Mouse (Mus musculus): ENCODE data around the gene Mfsd6l. TPM values are rescaled to one million over a fixed set of nuclear protein-coding genes. Genes with fewer than 3 reads are reported as not detected.

The Mfsd6l gene
- polyA plus RNA-seq, 1 experiment from 2014 or later: 0.92 TPM

DNA sequence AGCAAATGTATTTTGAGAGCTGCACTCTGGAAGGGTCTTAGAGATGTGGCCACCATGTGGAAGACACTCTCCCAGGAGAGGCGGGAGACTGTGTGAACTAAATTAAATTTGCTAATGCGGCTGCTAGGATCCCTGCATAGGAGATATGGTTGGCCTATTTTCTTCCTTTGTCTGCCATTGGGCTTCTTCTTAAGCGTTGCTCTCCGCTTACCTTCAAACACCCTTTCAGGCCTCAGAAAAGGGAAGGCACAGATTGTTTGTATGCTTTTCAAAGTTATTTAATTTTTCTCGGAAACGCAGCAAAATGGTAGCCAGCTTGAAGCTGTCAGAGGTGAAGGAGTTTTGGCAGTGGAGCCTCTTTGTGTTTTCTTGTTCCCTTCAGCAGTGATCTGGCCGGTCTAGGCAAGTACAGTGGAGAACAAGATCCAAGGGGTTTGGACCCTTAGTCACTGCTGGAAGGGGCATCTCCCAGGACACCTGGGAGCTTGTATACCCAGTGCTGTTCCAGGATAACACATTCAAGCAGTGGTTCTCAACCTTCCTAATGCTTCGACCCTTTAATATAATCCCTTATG lies 28.0 kb downstream of the Mfsd6l start:
- peaks cover 15% of the 10 kb centered on the region for H3K4me1 ChIP-seq (ENCODE audit: control insufficient read depth, insufficient read depth, low read length)
- H3K9ac ChIP-seq (ENCODE audit: low read depth, low read length): no peak overlapping the region
- no peak overlapping the region for H3K4me2 ChIP-seq (ENCODE audit: low read depth, low read length)
- no peaks in the 10 kb centered on the region for H3K27me3 ChIP-seq (replicated peaks; ENCODE audit: control insufficient read depth, insufficient read depth, low read length)
- DNase-seq (ENCODE audit: low spot score) (no peak), ATAC-seq (ENCODE audit: low read depth) (no peak)
- H3K36me3 ChIP-seq (ENCODE audit: control insufficient read depth, insufficient read depth, low read length): no peaks in the 10 kb centered on the region
- no peaks in the 10 kb centered on the region for H3K9me3 ChIP-seq (ENCODE audit: control insufficient read depth, low read length)
- WGBS: 67% methylated on average over 8 of the region's 8 CpGs
- no peak overlapping the region for H3K4me3 ChIP-seq (ENCODE audit: low read depth, low read length)
- no peak overlapping the region for H3K27ac ChIP-seq (replicated peaks; ENCODE audit: low read depth, low read length)

DNA sequence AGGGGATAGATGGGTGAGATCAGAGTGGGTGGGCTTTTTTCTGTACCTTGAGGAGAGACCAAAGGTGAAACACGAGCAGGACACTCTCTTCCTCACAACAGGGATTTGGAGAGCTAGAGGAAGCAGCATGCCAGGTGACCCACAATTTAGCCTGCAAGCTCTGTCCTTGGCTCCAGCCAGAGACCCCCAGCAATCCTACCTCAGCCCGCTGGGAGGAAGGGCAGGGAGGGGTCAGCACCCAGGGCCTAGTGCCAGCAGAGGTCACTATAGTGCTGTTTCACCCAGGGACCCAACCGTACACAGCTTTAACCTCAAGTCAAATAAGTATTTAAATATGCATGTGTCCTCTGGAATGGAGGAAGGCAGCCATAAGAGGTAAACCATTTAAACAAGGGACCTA lies 29.9 kb downstream of the Mfsd6l start:
- Histone ChIP-seq H3K27ac (replicated peaks; ENCODE audit: low read depth, low read length) (no peak overlapping the region), H3K9me3 (ENCODE audit: control insufficient read depth, low read length) (no peaks in the 10 kb centered on the region), H3K4me1 (ENCODE audit: control insufficient read depth, insufficient read depth, low read length) (peaks cover 5% of the 10 kb centered on the region; the same call in 1 of the 2 replicates), H3K9ac (ENCODE audit: low read depth, low read length) (no peak overlapping the region), H3K4me3 (ENCODE audit: low read depth, low read length) (no peak overlapping the region), H3K4me2 (ENCODE audit: low read depth, low read length) (no peak overlapping the region), H3K36me3 (ENCODE audit: control insufficient read depth, insufficient read depth, low read length) (no peaks in the 10 kb centered on the region), H3K27me3 (replicated peaks; ENCODE audit: control insufficient read depth, insufficient read depth, low read length) (no peaks in the 10 kb centered on the region)
- ATAC-seq (ENCODE audit: low read depth): no peak; the same call in 1 of the 2 replicates
- 24% methylated on average over 3 of the region's 3 CpGs for WGBS
- no peak for DNase-seq (ENCODE audit: low spot score)

GRCm38 (mm10) chr11:68586721-68587120 lies 30.7 kb downstream of the Mfsd6l start, which contains the start of gene Ccdc42:
Gene Ccdc42 (plus strand): TSS chr11:68587021.
- no peaks in the 10 kb centered on the region for H3K36me3 ChIP-seq (ENCODE audit: control insufficient read depth, insufficient read depth, low read length)
- no peak within 1 kb of the TSS for H3K4me2 ChIP-seq (ENCODE audit: low read depth, low read length)
- no peak within 1 kb of the TSS for H3K27ac ChIP-seq (replicated peaks; ENCODE audit: low read depth, low read length)
- H3K4me3 ChIP-seq (ENCODE audit: low read depth, low read length): no peak within 1 kb of the TSS
- peaks cover 7% of the 10 kb centered on the region; the same call in 1 of the 2 replicates for H3K4me1 ChIP-seq (ENCODE audit: control insufficient read depth, insufficient read depth, low read length)
- H3K9me3 ChIP-seq (ENCODE audit: control insufficient read depth, low read length): no peaks in the 10 kb centered on the region
- no peak for ATAC-seq (ENCODE audit: low read depth)
- DNase-seq (ENCODE audit: low spot score): no peak
- H3K27me3 ChIP-seq (replicated peaks; ENCODE audit: control insufficient read depth, insufficient read depth, low read length): no peaks in the 10 kb centered on the region
- WGBS: 75% methylated on average over 5 of the region's 5 CpGs
- no peak within 1 kb of the TSS for H3K9ac ChIP-seq (ENCODE audit: low read depth, low read length)

DNA sequence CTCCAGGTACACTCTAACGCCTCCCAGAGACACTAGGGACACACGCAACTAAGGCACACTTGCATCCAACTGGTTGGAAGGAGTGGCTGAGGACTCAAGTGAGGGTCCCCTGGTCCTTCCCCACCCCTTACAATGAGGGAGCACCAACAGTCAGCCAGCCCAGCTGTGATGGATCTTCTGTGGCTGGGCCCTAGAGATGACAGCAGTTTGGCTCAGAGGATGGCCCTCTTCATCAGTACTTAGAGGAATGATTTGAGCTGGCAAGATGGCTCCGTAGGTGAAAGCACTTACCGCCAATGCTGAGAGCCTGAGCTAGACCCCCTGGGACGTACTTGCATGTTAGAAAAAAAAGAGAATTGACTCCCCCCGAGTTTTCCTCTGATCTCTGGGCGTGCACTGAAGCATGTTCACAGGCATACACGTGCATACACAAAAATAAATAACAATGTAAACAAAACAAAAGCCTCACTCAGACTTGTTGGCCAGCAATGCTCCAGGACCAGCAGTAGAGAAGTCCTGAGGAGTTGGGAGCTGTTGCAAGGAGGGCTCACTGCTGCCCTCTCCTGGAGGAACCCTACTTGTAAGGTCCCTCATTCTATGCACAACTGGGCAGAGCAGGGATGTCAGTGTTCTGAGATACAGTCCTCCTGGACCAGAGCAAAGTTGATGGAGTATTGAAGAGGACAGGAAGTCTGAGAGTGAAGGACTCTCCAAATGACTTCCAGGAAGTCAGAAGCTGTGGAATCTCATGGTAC lies 33.2 kb downstream of the Mfsd6l start:
- no peaks in the 10 kb centered on the region for H3K36me3 ChIP-seq (ENCODE audit: control insufficient read depth, insufficient read depth, low read length)
- no peak overlapping the region for H3K27ac ChIP-seq (replicated peaks; ENCODE audit: low read depth, low read length)
- DNase-seq (ENCODE audit: low spot score) (peak; percentile 83), ATAC-seq (ENCODE audit: low read depth) (no peak; the same call in 1 of the 2 replicates)
- 70% methylated on average over 8 of the region's 8 CpGs for WGBS
- no peak overlapping the region for H3K4me3 ChIP-seq (ENCODE audit: low read depth, low read length)
- H3K9me3 ChIP-seq (ENCODE audit: control insufficient read depth, low read length): no peaks in the 10 kb centered on the region
- no peak overlapping the region for H3K9ac ChIP-seq (ENCODE audit: low read depth, low read length)
- peaks cover 4% of the 10 kb centered on the region; the same call in 1 of the 2 replicates for H3K4me1 ChIP-seq (ENCODE audit: control insufficient read depth, insufficient read depth, low read length)
- no peaks in the 10 kb centered on the region for H3K27me3 ChIP-seq (replicated peaks; ENCODE audit: control insufficient read depth, insufficient read depth, low read length)
- H3K4me2 ChIP-seq (ENCODE audit: low read depth, low read length): no peak overlapping the region

GRCm38 (mm10) chr11:68591708-68592107 lies 35.7 kb downstream of the Mfsd6l start:
- no peaks in the 10 kb centered on the region for H3K27me3 ChIP-seq (replicated peaks; ENCODE audit: control insufficient read depth, insufficient read depth, low read length)
- H3K36me3 ChIP-seq (ENCODE audit: control insufficient read depth, insufficient read depth, low read length): no peaks in the 10 kb centered on the region
- DNase-seq (ENCODE audit: low spot score): no peak
- no peak overlapping the region for H3K4me3 ChIP-seq (ENCODE audit: low read depth, low read length)
- ATAC-seq (ENCODE audit: low read depth): no peak
- H3K9me3 ChIP-seq (ENCODE audit: control insufficient read depth, low read length): no peaks in the 10 kb centered on the region
- H3K4me2 ChIP-seq (ENCODE audit: low read depth, low read length): no peak overlapping the region
- H3K27ac ChIP-seq (replicated peaks; ENCODE audit: low read depth, low read length): no peak overlapping the region
- H3K9ac ChIP-seq (ENCODE audit: low read depth, low read length): no peak overlapping the region
- 25% methylated on average over 5 of the region's 5 CpGs for WGBS
- H3K4me1 ChIP-seq (ENCODE audit: control insufficient read depth, insufficient read depth, low read length): peaks cover 4% of the 10 kb centered on the region; the same call in 1 of the 2 replicates

- no peak for ATAC-seq (ENCODE audit: low read depth)
- 51% methylated on average over 3 of the region's 3 CpGs for WGBS
These were observed 37.3 kb downstream of the Mfsd6l start for GRCm38 (mm10) chr11:68593247-68593646.

GRCm38 (mm10) chr11:68597912-68598311 lies 41.9 kb downstream of the Mfsd6l start:
- Histone ChIP-seq H3K4me2 (ENCODE audit: low read depth, low read length) (no peak overlapping the region), H3K4me1 (ENCODE audit: control insufficient read depth, insufficient read depth, low read length) (peaks cover 30% of the 10 kb centered on the region), H3K27me3 (replicated peaks; ENCODE audit: control insufficient read depth, insufficient read depth, low read length) (no peaks in the 10 kb centered on the region), H3K4me3 (ENCODE audit: low read depth, low read length) (no peak overlapping the region), H3K36me3 (ENCODE audit: control insufficient read depth, insufficient read depth, low read length) (no peaks in the 10 kb centered on the region), H3K27ac (replicated peaks; ENCODE audit: low read depth, low read length) (no peak overlapping the region), H3K9me3 (ENCODE audit: control insufficient read depth, low read length) (no peaks in the 10 kb centered on the region), H3K9ac (ENCODE audit: low read depth, low read length) (no peak overlapping the region)
- WGBS: 78% methylated on average over 2 of the region's 2 CpGs
- no peak for DNase-seq (ENCODE audit: low spot score)
- no peak for ATAC-seq (ENCODE audit: low read depth)

More at GRCm38 (mm10) chr11:68593247-68593646, 37.3 kb downstream of the Mfsd6l start:
- H3K27ac ChIP-seq (replicated peaks; ENCODE audit: low read depth, low read length): no peak overlapping the region
- no peaks in the 10 kb centered on the region for H3K27me3 ChIP-seq (replicated peaks; ENCODE audit: control insufficient read depth, insufficient read depth, low read length)
- H3K9me3 ChIP-seq (ENCODE audit: control insufficient read depth, low read length): no peaks in the 10 kb centered on the region
- no peak for DNase-seq (ENCODE audit: low spot score)
- no peaks in the 10 kb centered on the region for H3K36me3 ChIP-seq (ENCODE audit: control insufficient read depth, insufficient read depth, low read length)
- peaks cover 4% of the 10 kb centered on the region; the same call in 1 of the 2 replicates for H3K4me1 ChIP-seq (ENCODE audit: control insufficient read depth, insufficient read depth, low read length)
- no peak overlapping the region for H3K4me2 ChIP-seq (ENCODE audit: low read depth, low read length)
- H3K9ac ChIP-seq (ENCODE audit: low read depth, low read length): no peak overlapping the region
- H3K4me3 ChIP-seq (ENCODE audit: low read depth, low read length): no peak overlapping the region

- Histone ChIP-seq H3K4me3 (ENCODE audit: low read depth, low read length) (no peak overlapping the region), H3K4me1 (ENCODE audit: control insufficient read depth, insufficient read depth, low read length) (peaks cover 30% of the 10 kb centered on the region), H3K9me3 (ENCODE audit: control insufficient read depth, low read length) (no peaks in the 10 kb centered on the region), H3K9ac (ENCODE audit: low read depth, low read length) (no peak overlapping the region), H3K36me3 (ENCODE audit: control insufficient read depth, insufficient read depth, low read length) (no peaks in the 10 kb centered on the region), H3K27ac (replicated peaks; ENCODE audit: low read depth, low read length) (peak overlapping the region; percentile 81), H3K4me2 (ENCODE audit: low read depth, low read length) (no peak overlapping the region), H3K27me3 (replicated peaks; ENCODE audit: control insufficient read depth, insufficient read depth, low read length) (no peaks in the 10 kb centered on the region)
- DNase-seq (ENCODE audit: low spot score) (peak; percentile 60), ATAC-seq (ENCODE audit: low read depth) (peak; percentile 42)
- WGBS: 14% methylated on average over 6 of the region's 6 CpGs
These were observed 44.6 kb downstream of the Mfsd6l start for GRCm38 (mm10) chr11:68600551-68601021.
